Mouse (Mus musculus): ENCODE results near the gene Apba2. TPM values are rescaled to one million over a fixed set of nuclear protein-coding genes. Genes with fewer than 3 reads are reported as not detected.

Gene Apba2
- polyA plus RNA-seq, 1 experiment = not detected

DNA sequence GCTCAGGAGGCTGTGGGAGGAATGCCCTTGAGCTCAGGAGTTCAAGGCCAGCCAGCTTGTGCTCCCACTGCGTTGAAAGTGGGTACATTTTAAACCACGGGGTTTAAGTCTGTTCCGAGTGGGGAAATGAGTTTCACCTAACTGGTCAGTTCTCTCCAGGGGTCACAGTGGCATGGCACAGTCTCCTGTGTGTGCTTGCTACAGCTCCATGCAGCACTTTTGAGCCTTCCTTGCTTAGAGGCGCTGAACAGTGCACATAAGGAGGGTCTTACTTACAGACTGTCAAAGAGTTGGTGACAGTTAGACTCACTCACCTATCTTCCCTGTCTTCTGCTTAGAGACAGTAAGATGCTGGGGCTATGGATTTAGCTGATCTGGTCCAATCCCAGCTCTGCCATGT, 117.8 kb downstream of the Apba2 start:
- 68% methylated on average over 4 of the region's 4 CpGs for WGBS

DNA sequence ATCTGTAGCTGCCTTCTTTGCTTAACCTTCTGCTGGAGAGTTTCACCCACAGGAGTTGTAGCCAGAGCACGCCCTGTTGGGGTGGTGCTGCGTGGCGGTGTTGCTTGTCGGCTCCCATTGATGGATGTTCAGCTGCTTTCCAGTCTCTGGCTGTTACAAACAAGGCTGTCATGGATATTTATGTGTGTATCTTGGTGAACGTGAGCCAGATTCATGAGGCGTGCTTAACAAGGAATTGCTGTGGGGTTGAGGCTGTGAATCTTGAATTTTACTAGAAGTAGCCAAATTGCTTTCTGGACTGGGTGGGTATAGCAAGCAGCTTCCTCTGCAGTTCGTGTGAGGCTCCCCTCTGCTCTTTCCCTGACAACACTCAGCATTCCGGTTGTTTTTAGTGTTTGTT, 125.0 kb downstream of the Apba2 start:
- Histone ChIP-seq H3K4me1 (ENCODE audit: control insufficient read depth, insufficient read depth, low read length) (no peaks in the 10 kb centered on the region), H3K27ac (ENCODE audit: control insufficient read depth, insufficient read depth, low read depth, low read length, poor library complexity) (no peak overlapping the region), H3K4me3 (replicated peaks; ENCODE audit: control insufficient read depth, low read depth, low read length) (no peak overlapping the region)
- TF ChIP-seq POLR2A (IDR thresholded peaks at IDR 0.05; ENCODE audit: borderline replicate concordance, control insufficient read depth, low read depth, low read length) = no peak
- TF ChIP-seq CTCF (IDR thresholded peaks at IDR 0.05; ENCODE audit: control insufficient read depth, insufficient read depth, low read length) = no peak
- 73% methylated on average over 8 of the region's 8 CpGs for WGBS

More for the DNA sequence above, 117.8 kb downstream of the Apba2 start:
- Histone ChIP-seq H3K4me1 (ENCODE audit: control insufficient read depth, insufficient read depth, low read length) (no peaks in the 10 kb centered on the region), H3K27ac (ENCODE audit: control insufficient read depth, insufficient read depth, low read depth, low read length, poor library complexity) (no peak overlapping the region), H3K4me3 (replicated peaks; ENCODE audit: control insufficient read depth, low read depth, low read length) (no peak overlapping the region)
- TF ChIP-seq CTCF (IDR thresholded peaks at IDR 0.05; ENCODE audit: control insufficient read depth, insufficient read depth, low read length) (no peak), POLR2A (IDR thresholded peaks at IDR 0.05; ENCODE audit: borderline replicate concordance, control insufficient read depth, low read depth, low read length) (no peak)

DNA sequence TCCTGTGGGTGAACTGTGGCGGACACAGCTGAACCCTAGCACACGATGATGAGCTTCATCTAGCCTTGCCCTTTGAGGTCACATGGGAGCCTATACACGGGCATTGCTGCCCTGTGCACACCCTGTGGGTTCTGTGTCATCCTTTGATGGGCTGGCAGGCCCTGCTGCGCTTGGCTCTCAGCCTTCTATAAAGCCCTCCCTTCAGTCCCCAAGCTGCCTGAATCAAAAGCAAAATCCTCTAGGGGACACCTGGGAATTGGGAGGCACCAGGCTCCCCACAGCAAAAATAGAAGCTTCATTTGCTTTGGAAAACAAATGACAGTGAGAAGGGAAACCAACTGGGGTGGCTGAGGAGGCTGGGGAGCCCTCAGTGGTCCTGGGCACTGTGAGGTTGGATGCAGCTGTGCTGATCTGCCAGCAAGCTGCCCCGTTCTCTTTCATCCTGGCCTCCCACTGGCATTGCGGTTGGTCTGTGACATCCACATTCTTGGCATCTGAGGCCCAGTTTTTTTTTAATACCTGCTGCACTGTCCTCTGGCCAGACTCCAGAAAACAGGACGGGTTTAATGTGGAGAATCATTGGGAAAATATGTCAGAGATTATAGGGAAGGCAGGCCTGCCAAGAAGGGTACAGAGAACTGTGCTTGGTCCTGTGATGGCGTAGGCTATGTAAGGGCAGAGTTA, 126.6 kb downstream of the Apba2 start:
- no peaks in the 10 kb centered on the region for H3K4me1 ChIP-seq (ENCODE audit: control insufficient read depth, insufficient read depth, low read length)
- no peak overlapping the region for H3K4me3 ChIP-seq (replicated peaks; ENCODE audit: control insufficient read depth, low read depth, low read length)
- TF ChIP-seq POLR2A (IDR thresholded peaks at IDR 0.05; ENCODE audit: borderline replicate concordance, control insufficient read depth, low read depth, low read length) (no peak), CTCF (IDR thresholded peaks at IDR 0.05; ENCODE audit: control insufficient read depth, insufficient read depth, low read length) (no peak)
- 63% methylated on average over 8 of the region's 8 CpGs for WGBS
- H3K27ac ChIP-seq (ENCODE audit: control insufficient read depth, insufficient read depth, low read depth, low read length, poor library complexity) = no peak overlapping the region

DNA sequence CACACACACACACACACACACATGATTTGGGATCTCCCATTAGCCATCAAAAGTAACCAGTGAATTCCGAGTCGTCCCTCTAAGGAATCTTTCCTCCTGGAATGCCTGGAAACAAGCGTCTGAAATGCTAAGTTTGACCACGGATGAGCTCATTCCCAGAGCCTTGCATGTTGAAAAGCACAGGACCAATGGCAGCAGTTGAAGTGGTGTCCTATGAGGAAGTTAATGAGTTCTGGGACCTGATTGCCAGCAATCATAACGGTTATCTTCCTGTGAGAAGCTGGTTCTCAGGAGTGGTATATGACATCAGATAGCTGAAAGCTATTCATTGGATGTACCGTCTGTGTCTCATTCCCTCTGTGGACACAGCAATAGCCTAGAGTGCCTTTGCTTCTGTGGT, 129.2 kb downstream of the Apba2 start:
- 83% methylated on average over 6 of the region's 6 CpGs for WGBS
- Histone ChIP-seq H3K27ac (ENCODE audit: control insufficient read depth, insufficient read depth, low read depth, low read length, poor library complexity) (no peak overlapping the region), H3K4me1 (ENCODE audit: control insufficient read depth, insufficient read depth, low read length) (no peaks in the 10 kb centered on the region), H3K4me3 (replicated peaks; ENCODE audit: control insufficient read depth, low read depth, low read length) (no peak overlapping the region)
- TF ChIP-seq CTCF (IDR thresholded peaks at IDR 0.05; ENCODE audit: control insufficient read depth, insufficient read depth, low read length) (no peak), POLR2A (IDR thresholded peaks at IDR 0.05; ENCODE audit: borderline replicate concordance, control insufficient read depth, low read depth, low read length) (no peak)

DNA sequence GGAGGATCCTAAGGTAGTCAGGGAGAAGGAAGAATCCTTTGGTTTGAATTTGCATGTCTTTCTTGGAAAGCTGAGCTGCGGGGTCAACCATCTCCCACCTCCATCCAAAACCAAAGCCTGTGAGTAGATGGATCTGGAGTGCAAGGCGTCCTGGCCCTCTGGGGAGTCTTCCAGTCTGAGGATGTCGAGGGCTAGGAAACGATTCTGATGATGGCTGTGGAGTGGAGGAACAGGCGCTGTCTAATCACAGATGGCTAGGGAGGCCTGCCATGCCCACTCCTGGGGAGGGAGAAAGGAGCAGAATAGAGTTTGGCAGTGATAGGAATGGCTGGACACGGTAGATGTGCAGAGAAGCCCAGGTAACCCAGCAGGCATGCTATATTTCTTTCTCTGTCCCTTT, 129.6 kb downstream of the Apba2 start:
- Histone ChIP-seq H3K4me3 (replicated peaks; ENCODE audit: control insufficient read depth, low read depth, low read length) (no peak overlapping the region), H3K27ac (ENCODE audit: control insufficient read depth, insufficient read depth, low read depth, low read length, poor library complexity) (no peak overlapping the region), H3K4me1 (ENCODE audit: control insufficient read depth, insufficient read depth, low read length) (no peaks in the 10 kb centered on the region)
- WGBS = 75% methylated on average over 6 of the region's 6 CpGs
- TF ChIP-seq POLR2A (IDR thresholded peaks at IDR 0.05; ENCODE audit: borderline replicate concordance, control insufficient read depth, low read depth, low read length) (no peak), CTCF (IDR thresholded peaks at IDR 0.05; ENCODE audit: control insufficient read depth, insufficient read depth, low read length) (no peak)

DNA sequence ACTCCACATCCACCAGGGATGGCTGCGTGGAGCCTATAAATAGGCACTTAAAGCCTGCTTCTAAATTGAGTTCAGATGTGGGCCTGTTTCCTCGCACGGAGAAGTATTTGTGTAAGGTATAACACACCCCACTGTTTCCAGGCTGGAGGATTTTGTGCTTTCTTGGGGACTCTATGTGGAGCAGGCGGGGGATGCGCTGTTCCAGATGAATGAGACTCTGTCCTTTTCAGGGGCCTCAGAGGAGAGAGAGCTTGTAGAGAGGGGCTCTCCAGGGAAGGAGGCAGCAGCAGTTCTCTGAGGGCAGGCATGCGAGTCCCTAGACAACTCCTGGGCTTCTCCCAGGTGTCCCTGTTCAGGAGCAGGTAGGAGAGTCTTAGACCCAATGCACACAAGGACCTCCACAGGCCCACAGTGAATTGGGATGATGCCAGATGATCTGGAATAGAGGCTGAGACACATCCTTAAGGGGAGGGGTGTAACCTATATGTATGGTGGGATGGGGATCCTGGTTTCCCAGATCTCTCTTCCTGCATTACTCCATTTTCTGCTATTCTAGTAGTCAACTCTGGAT, 130.4 kb downstream of the Apba2 start:
- H3K4me1 ChIP-seq (ENCODE audit: control insufficient read depth, insufficient read depth, low read length) = no peaks in the 10 kb centered on the region
- no peak overlapping the region for H3K4me3 ChIP-seq (replicated peaks; ENCODE audit: control insufficient read depth, low read depth, low read length)
- H3K27ac ChIP-seq (ENCODE audit: control insufficient read depth, insufficient read depth, low read depth, low read length, poor library complexity) = no peak overlapping the region
- 83% methylated on average over 6 of the region's 6 CpGs for WGBS
- TF ChIP-seq CTCF (IDR thresholded peaks at IDR 0.05; ENCODE audit: control insufficient read depth, insufficient read depth, low read length) = no peak
- TF ChIP-seq POLR2A (IDR thresholded peaks at IDR 0.05; ENCODE audit: borderline replicate concordance, control insufficient read depth, low read depth, low read length) = no peak

DNA sequence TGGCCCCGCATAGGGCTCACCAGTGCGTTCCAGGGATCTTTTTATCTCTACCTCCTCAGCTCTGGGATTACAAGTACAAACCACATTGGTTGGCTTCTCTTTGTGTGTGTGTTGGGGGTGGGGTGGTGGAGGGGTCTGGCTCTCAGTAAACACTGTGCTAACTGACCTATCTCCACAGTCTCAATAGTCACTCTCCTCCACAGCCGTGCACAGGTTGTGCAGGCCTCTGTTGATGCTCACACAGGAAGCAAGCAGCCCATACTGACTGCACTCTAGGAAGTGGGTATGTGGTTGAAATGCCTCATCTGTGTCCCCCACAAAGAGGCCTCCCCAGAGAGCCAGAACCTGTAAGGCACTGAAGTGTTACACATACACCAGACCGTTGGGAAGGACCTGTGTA, 131.7 kb downstream of the Apba2 start:
- H3K4me3 ChIP-seq (replicated peaks; ENCODE audit: control insufficient read depth, low read depth, low read length) = no peak overlapping the region
- 59% methylated on average over 4 of the region's 4 CpGs for WGBS
- no peak overlapping the region for H3K27ac ChIP-seq (ENCODE audit: control insufficient read depth, insufficient read depth, low read depth, low read length, poor library complexity)
- TF ChIP-seq POLR2A (IDR thresholded peaks at IDR 0.05; ENCODE audit: borderline replicate concordance, control insufficient read depth, low read depth, low read length) (no peak), CTCF (IDR thresholded peaks at IDR 0.05; ENCODE audit: control insufficient read depth, insufficient read depth, low read length) (no peak)
- no peaks in the 10 kb centered on the region for H3K4me1 ChIP-seq (ENCODE audit: control insufficient read depth, insufficient read depth, low read length)

DNA sequence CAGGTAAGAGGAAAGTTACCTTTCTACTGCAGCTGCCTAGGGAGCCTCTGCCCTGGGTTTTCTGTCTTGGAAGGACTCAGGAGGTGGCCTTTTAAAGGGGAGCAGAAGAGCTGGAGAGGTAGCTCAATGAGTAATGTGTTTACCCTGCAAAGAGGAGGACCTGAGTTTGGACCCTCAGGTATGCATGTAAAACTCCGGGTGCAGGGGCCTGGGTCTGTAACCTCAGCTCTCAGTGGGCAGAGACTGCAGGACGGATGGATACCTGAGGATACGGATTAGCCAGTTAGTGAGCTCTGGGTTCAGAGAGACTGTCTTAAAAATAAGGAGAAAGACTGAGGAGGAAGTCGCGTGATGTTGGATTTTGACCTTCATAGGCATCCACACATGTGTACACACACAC, 132.4 kb downstream of the Apba2 start:
- H3K27ac ChIP-seq (ENCODE audit: control insufficient read depth, insufficient read depth, low read depth, low read length, poor library complexity) = no peak overlapping the region
- H3K4me3 ChIP-seq (replicated peaks; ENCODE audit: control insufficient read depth, low read depth, low read length) = no peak overlapping the region
- TF ChIP-seq POLR2A (IDR thresholded peaks at IDR 0.05; ENCODE audit: borderline replicate concordance, control insufficient read depth, low read depth, low read length) (no peak), CTCF (IDR thresholded peaks at IDR 0.05; ENCODE audit: control insufficient read depth, insufficient read depth, low read length) (no peak)
- 71% methylated on average over 5 of the region's 5 CpGs for WGBS
- no peaks in the 10 kb centered on the region for H3K4me1 ChIP-seq (ENCODE audit: control insufficient read depth, insufficient read depth, low read length)

Measured in bone marrow, adult 2 months (tissue).